ENCODE assay signal across 8 mouse cellular contexts in the genomic region with DNA sequence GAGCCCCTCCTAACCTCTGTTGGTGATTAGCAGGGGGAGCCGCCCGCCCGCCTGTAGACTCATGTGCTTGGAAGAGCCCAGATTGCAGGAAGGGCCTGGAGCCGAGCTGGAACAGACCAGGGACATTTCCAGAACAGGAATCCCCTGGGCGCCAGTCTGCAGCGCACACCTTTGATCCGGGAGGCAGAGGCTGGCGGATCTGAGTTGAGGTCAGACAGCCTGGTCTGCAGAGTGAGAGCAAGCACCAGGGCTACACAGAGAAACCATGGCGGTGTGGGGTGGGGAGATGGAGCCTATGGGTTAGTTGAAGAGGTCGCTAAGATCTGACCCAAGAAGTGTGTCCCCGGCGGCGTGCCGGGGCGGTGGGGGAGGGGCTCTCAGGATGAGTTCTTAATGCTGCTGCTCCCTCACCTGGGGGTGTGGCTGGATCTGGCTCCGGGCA. TPM values are rescaled to one million over a fixed set of nuclear protein-coding genes. Genes with fewer than 3 reads are reported as not detected.
DNase-seq lines count a peak whose midpoint lies in the region; ATAC-seq and TF ChIP-seq lines count a peak whose summit lies in the region.

No protein-coding gene starts in this region.

- no peak for ATAC-seq in megakaryocyte, adult 5-6 weeks (ENCODE audit: poor library complexity, severe bottlenecking)
- ATAC-seq in heart, postnatal 0 days (ENCODE audit: insufficient read depth, low read depth) = no peak
- no peak for ATAC-seq in limb, embryonic 15.5 days (ENCODE audit: insufficient number of reproducible peaks, low FRiP score, low TSS enrichment, low read depth)
- ATAC-seq in granulocyte monocyte progenitor cell, adult 5-6 weeks (replicated peaks; ENCODE audit: poor library complexity, severe bottlenecking) = no peak

- H3K9ac ChIP-seq in heart, postnatal 0 days (replicated peaks; ENCODE audit: low read depth, low read length) = no peak overlapping the region
- no peak overlapping the region for H3K9ac ChIP-seq in limb, embryonic 15.5 days

- DNase-seq in adrenal gland, postnatal 36 days = peak; percentile 72 to 78
- no peak for DNase-seq in heart, postnatal 0 days (ENCODE audit: low spot score)
- DNase-seq in left cerebral cortex, adult 18-20 months (ENCODE audit: low spot score in 2 of 2) = no peak
- DNase-seq in left cerebral cortex, postnatal 25 days (ENCODE audit: low spot score in 2 of 2) = no peak

- no peak for TF ChIP-seq EP300 in heart, postnatal 0 days (IDR thresholded peaks at IDR 0.05; ENCODE audit: low read depth)

- no peaks in the 10 kb centered on the region for H3K27me3 ChIP-seq in megakaryocyte, embryonic 14.5 days (replicated peaks)
- H3K27me3 ChIP-seq in heart, postnatal 0 days (ENCODE audit: control insufficient read depth, insufficient read depth, low read length) = no peaks in the 10 kb centered on the region
- no peaks in the 10 kb centered on the region for H3K27me3 ChIP-seq in limb, embryonic 15.5 days

- 16% methylated on average over 16 of the region's 16 CpGs for WGBS in heart, postnatal 0 days
- WGBS in limb, embryonic 15.5 days = 12% methylated on average over 16 of the region's 16 CpGs

- peaks cover 10% of the 10 kb centered on the region for H3K36me3 ChIP-seq in megakaryocyte, embryonic 14.5 days (replicated peaks; ENCODE audit: low read length)
- H3K36me3 ChIP-seq in heart, postnatal 0 days (replicated peaks; ENCODE audit: control insufficient read depth, insufficient read depth, low read length) = no peaks in the 10 kb centered on the region
- no peaks in the 10 kb centered on the region for H3K36me3 ChIP-seq in limb, embryonic 15.5 days

- H3K4me2 ChIP-seq in heart, postnatal 0 days (ENCODE audit: low read depth, low read length) = peak overlapping the region; percentile 31
- H3K4me2 ChIP-seq in limb, embryonic 15.5 days = peak overlapping the region; percentile 7; the same call in 1 of the 2 replicates

- intact Hi-C loops in left cerebral cortex, postnatal 25 days (cut with DNase I) = no loop called here

- peak overlapping the region; percentile 72 for H3K27ac ChIP-seq in heart, postnatal 0 days (ENCODE audit: low read depth)
- peak overlapping the region; percentile 69; the same call in 1 of the 2 replicates for H3K27ac ChIP-seq in limb, embryonic 15.5 days

- peak overlapping the region; percentile 75 for H3K4me3 ChIP-seq in megakaryocyte, embryonic 14.5 days (replicated peaks)
- no peak overlapping the region for H3K4me3 ChIP-seq in heart, postnatal 0 days (ENCODE audit: low read depth, low read length)
- H3K4me3 ChIP-seq in limb, embryonic 15.5 days = no peak overlapping the region

- no peaks in the 10 kb centered on the region for H3K9me3 ChIP-seq in megakaryocyte, embryonic 14.5 days
- no peaks in the 10 kb centered on the region for H3K9me3 ChIP-seq in heart, postnatal 0 days (replicated peaks; ENCODE audit: control insufficient read depth, low read length)
- no peaks in the 10 kb centered on the region for H3K9me3 ChIP-seq in limb, embryonic 15.5 days

- H3K4me1 ChIP-seq in megakaryocyte, embryonic 14.5 days = peaks cover 94% of the 10 kb centered on the region
- H3K4me1 ChIP-seq in heart, postnatal 0 days (ENCODE audit: control insufficient read depth, insufficient read depth) = peaks cover 69% of the 10 kb centered on the region
- H3K4me1 ChIP-seq in limb, embryonic 15.5 days = peaks cover 88% of the 10 kb centered on the region

- TF ChIP-seq CTCF in heart, postnatal 0 days (IDR thresholded peaks at IDR 0.05; ENCODE audit: low read depth) = no peak

RNA-seq across cellular contexts. Expression of gene Rplp0, which starts 25.0 kb away (rescaled TPM):
- polyA plus RNA-seq in megakaryocyte, embryonic 14.5 days (2012; ENCODE audit: insufficient read depth, low replicate concordance) = 975 and 2,538 TPM in 2 replicates
- total RNA-seq in megakaryocyte, adult 5-6 weeks (2015) = 1,875 and 2,228 TPM in 2 replicates
- total RNA-seq in megakaryocyte, adult 5-6 weeks (2017) = 1,202 and 1,250 TPM in 2 replicates
- 100 to 1,000 TPM; 829 to 906 TPM for total RNA-seq in adrenal gland, postnatal 36 days (2021)
- total RNA-seq in heart, postnatal 0 days (2014; rRNA removed; ENCODE audit: low replicate concordance) = 2,397 and 2,522 TPM in 2 replicates
- polyA plus RNA-seq in heart, postnatal 0 days (2015; fragmentation: Nextera tagmentation; extraction: Ambion mirVana) = 877 and 933 TPM in 2 replicates
- 1,505 and 1,752 TPM in 2 replicates for polyA plus RNA-seq in limb, embryonic 15.5 days (2015; fragmentation: Nextera tagmentation; extraction: Ambion mirVana)
- total RNA-seq in granulocyte monocyte progenitor cell, adult 5-6 weeks (2014; fragmentation: Nextera tagmentation) = 2,324 and 2,796 TPM in 2 replicates
- 1,887 and 2,078 TPM in 2 replicates for total RNA-seq in granulocyte monocyte progenitor cell, adult 5-6 weeks (2017)
- total RNA-seq in left cerebral cortex, adult 18-20 months (2021) = 100 to 1,000 TPM; 185 to 199 TPM
- 100 to 1,000 TPM; 208 to 218 TPM for total RNA-seq in left cerebral cortex, postnatal 25 days (2021)

RNA-seq across cellular contexts. Expression of gene Pxn, which starts 27.8 kb away (rescaled TPM):
- polyA plus RNA-seq in megakaryocyte, embryonic 14.5 days (2012; ENCODE audit: insufficient read depth, low replicate concordance) = 63.1 and 67.7 TPM in 2 replicates
- total RNA-seq in megakaryocyte, adult 5-6 weeks (2015) = 81.3 and 93.8 TPM in 2 replicates
- 151 and 199 TPM in 2 replicates for total RNA-seq in megakaryocyte, adult 5-6 weeks (2017)
- total RNA-seq in adrenal gland, postnatal 36 days (2021) = 10 to 100 TPM; 33.5 to 54.2 TPM
- 66.6 and 68.8 TPM in 2 replicates for total RNA-seq in heart, postnatal 0 days (2014; rRNA removed; ENCODE audit: low replicate concordance)
- 19.3 and 19.9 TPM in 2 replicates for polyA plus RNA-seq in heart, postnatal 0 days (2015; fragmentation: Nextera tagmentation; extraction: Ambion mirVana)
- 52.6 and 55.7 TPM in 2 replicates for polyA plus RNA-seq in limb, embryonic 15.5 days (2015; fragmentation: Nextera tagmentation; extraction: Ambion mirVana)
- total RNA-seq in granulocyte monocyte progenitor cell, adult 5-6 weeks (2014; fragmentation: Nextera tagmentation) = 56.2 and 57.1 TPM in 2 replicates
- 110 and 111 TPM in 2 replicates for total RNA-seq in granulocyte monocyte progenitor cell, adult 5-6 weeks (2017)
- total RNA-seq in left cerebral cortex, adult 18-20 months (2021) = 10 to 100 TPM; 22.2 to 25.7 TPM
- 10 to 100 TPM; 19.9 to 21.0 TPM for total RNA-seq in left cerebral cortex, postnatal 25 days (2021)

RNA-seq across cellular contexts. Expression of gene Gcn1l1, which starts 30.7 kb away (rescaled TPM):
- 25.1 and 30.4 TPM in 2 replicates for polyA plus RNA-seq in megakaryocyte, embryonic 14.5 days (2012; ENCODE audit: insufficient read depth, low replicate concordance)
- 9.0 and 9.2 TPM in 2 replicates for total RNA-seq in megakaryocyte, adult 5-6 weeks (2015)
- total RNA-seq in megakaryocyte, adult 5-6 weeks (2017) = 13.2 and 13.4 TPM in 2 replicates
- 10 to 100 TPM; 53.9 to 69.5 TPM for total RNA-seq in adrenal gland, postnatal 36 days (2021)
- 38.3 and 42.8 TPM in 2 replicates for total RNA-seq in heart, postnatal 0 days (2014; rRNA removed; ENCODE audit: low replicate concordance)
- 12.9 and 13.6 TPM in 2 replicates for polyA plus RNA-seq in heart, postnatal 0 days (2015; fragmentation: Nextera tagmentation; extraction: Ambion mirVana)
- polyA plus RNA-seq in limb, embryonic 15.5 days (2015; fragmentation: Nextera tagmentation; extraction: Ambion mirVana) = 32.9 and 36.3 TPM in 2 replicates
- 26.9 and 43.5 TPM in 2 replicates for total RNA-seq in granulocyte monocyte progenitor cell, adult 5-6 weeks (2014; fragmentation: Nextera tagmentation)
- total RNA-seq in granulocyte monocyte progenitor cell, adult 5-6 weeks (2017) = 33.4 and 37.4 TPM in 2 replicates
- total RNA-seq in left cerebral cortex, adult 18-20 months (2021) = 10 to 100 TPM; 62.0 to 66.4 TPM
- total RNA-seq in left cerebral cortex, postnatal 25 days (2021) = 10 to 100 TPM; 61.4 to 75.7 TPM

RNA-seq across cellular contexts. Expression of gene Sirt4, which starts 49.8 kb away (rescaled TPM):
- 3.1 TPM in 1 of 2 replicates, not detected in the other for polyA plus RNA-seq in megakaryocyte, embryonic 14.5 days (2012; ENCODE audit: insufficient read depth, low replicate concordance)
- total RNA-seq in megakaryocyte, adult 5-6 weeks (2015) = 3.6 and 5.4 TPM in 2 replicates
- 2.0 and 3.3 TPM in 2 replicates for total RNA-seq in megakaryocyte, adult 5-6 weeks (2017)
- total RNA-seq in adrenal gland, postnatal 36 days (2021) = 10 to 100 TPM; 20.8 to 22.6 TPM
- 13.8 and 29.0 TPM in 2 replicates for total RNA-seq in heart, postnatal 0 days (2014; rRNA removed; ENCODE audit: low replicate concordance)
- polyA plus RNA-seq in heart, postnatal 0 days (2015; fragmentation: Nextera tagmentation; extraction: Ambion mirVana) = 14.5 and 15.4 TPM in 2 replicates
- polyA plus RNA-seq in limb, embryonic 15.5 days (2015; fragmentation: Nextera tagmentation; extraction: Ambion mirVana) = 24.9 and 26.5 TPM in 2 replicates
- 9.2 and 23.1 TPM in 2 replicates for total RNA-seq in granulocyte monocyte progenitor cell, adult 5-6 weeks (2014; fragmentation: Nextera tagmentation)
- total RNA-seq in granulocyte monocyte progenitor cell, adult 5-6 weeks (2017) = 2.9 and 7.1 TPM in 2 replicates
- total RNA-seq in left cerebral cortex, adult 18-20 months (2021) = 10 to 100 TPM; 37.1 to 37.8 TPM
- 10 to 100 TPM; 31.1 to 34.0 TPM for total RNA-seq in left cerebral cortex, postnatal 25 days (2021)

Comparison
In these comparisons a context has a peak if more than half of its experiments do, and no peak if none do; other contexts are left out.
1. DNase-seq: peak in adrenal gland, postnatal 36 days (2 of 2); none in heart, postnatal 0 days (single experiment), left cerebral cortex, adult 18-20 months (0 of 2) and left cerebral cortex, postnatal 25 days (0 of 2).